Mouse (Mus musculus) E14TG2a.4 (cell line): ENCODE data around the gene Terf2.

ENCODE experiments used
- CTCF ChIP-seq: conservative IDR thresholded peaks from 2 replicates; pipeline ENCODE4 v1.5.1; 2014; ENCODE audit warnings: low read length
- NANOG ChIP-seq: IDR thresholded peaks from 2 replicates; pipeline ENCODE4 v1.6.1; 2014; ENCODE audit warnings: borderline replicate concordance, low read length, mixed read lengths
- POU5F1 ChIP-seq: IDR thresholded peaks from 2 replicates; pipeline ENCODE4 v1.6.1; 2014; ENCODE audit warnings: low read length, borderline replicate concordance

DNA sequence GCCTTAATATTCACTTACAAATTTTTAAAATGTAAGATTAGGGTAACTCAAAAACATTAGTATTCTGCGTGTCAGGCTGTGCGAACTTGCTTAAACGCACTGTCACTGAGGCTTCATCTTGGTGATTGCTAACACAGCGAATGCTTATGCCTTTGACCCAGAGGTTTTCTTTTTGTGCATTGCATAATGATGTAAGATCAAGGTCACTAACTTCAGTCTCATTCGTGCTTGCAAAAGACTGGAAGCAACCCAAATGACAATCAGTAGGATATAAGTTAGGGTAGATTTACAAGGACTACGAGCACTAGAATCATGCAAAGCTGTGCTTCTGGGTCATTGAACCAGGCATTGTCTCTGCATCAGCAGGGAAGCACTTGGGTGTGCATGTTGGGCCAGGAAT lies 41.2 kb upstream of the Terf2 start:
- TF ChIP-seq CTCF (no peak), NANOG (no peak), POU5F1 (no peak)
